In genomic region chr11:119811022-119811421, GRCm38 (mm10) we compare ENCODE assay signal across 11 mouse cellular contexts.
A peak's percentile ranks its signal among the peaks of the same experiment; 100 is the strongest.
DNase-seq lines count a peak whose midpoint lies in the region; ATAC-seq lines count a peak whose summit lies in the region.
"Had no signal": no experiment of that assay in that cellular context is flagged by ENCODE, and none has a peak within 500 bp of the region (broad histone marks: within the 10 kb centered on the region; RNA-seq: fewer than 3 reads in every experiment).

No protein-coding gene starts in this region.

- H3K27me3 ChIP-seq in limb, embryonic 13.5 days: no peaks in the 10 kb centered on the region

- peaks cover 40% of the 10 kb centered on the region for H3K36me3 ChIP-seq in limb, embryonic 13.5 days

- ATAC-seq in limb, embryonic 13.5 days (ENCODE audit: low FRiP score, low read depth): 0 out of 2 replicates have a peak, but pooled peaks have one; percentile 24
- ATAC-seq in megakaryocyte-erythroid progenitor cell, adult 5-6 weeks (replicated peaks; ENCODE audit: low FRiP score, low TSS enrichment, poor library complexity, severe bottlenecking): no peak
- ATAC-seq: inflammation-experienced regulatory T-cells, adult 6 months; liver, postnatal 0 days had no signal

- no peak overlapping the region for H3K4me2 ChIP-seq in limb, embryonic 13.5 days (replicated peaks)

- H3K9ac ChIP-seq in limb, embryonic 13.5 days: 0 out of 2 replicates have a peak overlapping the region, but pooled peaks have one; percentile 20
- H3K9ac ChIP-seq: liver, postnatal 0 days had no signal

- peak; percentile 79 to 80 for DNase-seq in adrenal gland, adult (ENCODE audit: inconsistent age in 2 of 2, low spot score in 1 of 2)
- DNase-seq in adrenal gland, adult 18-20 months (ENCODE audit: low spot score in 2 of 2): no peak
- peak; percentile 50 to 88 for DNase-seq in layer of hippocampus, adult 18-20 months (ENCODE audit: low spot score in 2 of 2)
- no peak for DNase-seq in layer of hippocampus, postnatal 10 days (ENCODE audit: low spot score in 2 of 2)
- peak; percentile 77 to 89 for DNase-seq in frontal cortex, adult 2 months (ENCODE audit: extremely low spot score in 1 of 2, low spot score in 1 of 2)
- no peak for DNase-seq in spleen, adult 18-20 months
- DNase-seq: heart, adult 2 months; liver, postnatal 0 days had no signal

- H3K4me3 ChIP-seq in limb, embryonic 13.5 days: no peak overlapping the region
- H3K4me3 ChIP-seq: heart, adult 2 months had no signal

- WGBS in limb, embryonic 13.5 days: 34% methylated on average over 8 of the region's 8 CpGs

- H3K4me1 ChIP-seq in limb, embryonic 13.5 days: peaks cover 47% of the 10 kb centered on the region

- no peaks in the 10 kb centered on the region for H3K9me3 ChIP-seq in limb, embryonic 13.5 days

- H3K27ac ChIP-seq in limb, embryonic 13.5 days: no peak overlapping the region
- H3K27ac ChIP-seq: heart, adult 2 months had no signal

Comparison
In these comparisons a context has a peak if more than half of its experiments do, and no peak if none do; other contexts are left out.
1. DNase-seq: peak in adrenal gland, adult (2 of 2), layer of hippocampus, adult 18-20 months (2 of 2) and frontal cortex, adult 2 months (2 of 2); none in adrenal gland, adult 18-20 months (0 of 2), layer of hippocampus, postnatal 10 days (0 of 2) and spleen, adult 18-20 months (0 of 2).